Mouse (Mus musculus) kidney, adult 11 months (tissue): ENCODE results near the gene Midn.
A peak's percentile ranks its signal among the peaks of the same experiment; 100 is the strongest.

Experiments
- DNase-seq: peaks from one replicate; pipeline ENCODE4 v3.0.0; 2022

The Midn gene

DNA sequence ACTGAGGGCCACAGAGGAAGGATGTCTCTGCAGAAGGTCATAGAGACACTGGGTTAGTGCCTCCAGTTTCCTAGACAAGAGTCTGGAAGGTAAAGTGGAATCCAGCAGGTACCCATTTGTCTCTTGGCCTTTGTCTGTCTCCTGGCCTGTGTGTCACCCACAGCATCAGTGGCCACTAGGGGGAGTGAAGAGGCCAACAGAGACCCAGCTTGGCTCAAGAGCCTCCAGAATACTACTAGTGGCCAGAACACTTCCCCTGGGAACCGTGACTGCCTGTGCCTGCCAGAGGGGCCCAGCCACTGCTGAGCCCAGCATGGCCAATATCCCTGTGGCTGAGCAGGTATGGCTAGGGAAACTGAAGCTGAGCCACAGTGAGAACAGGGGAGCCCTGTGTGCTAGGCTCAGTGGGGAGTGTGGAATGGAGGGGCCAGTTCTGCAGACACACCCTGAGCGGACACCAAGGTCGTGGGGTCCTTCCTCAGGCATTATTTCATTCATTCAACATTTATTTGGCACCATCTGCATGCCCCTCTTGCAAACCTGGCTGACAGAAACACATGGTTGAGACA, 51.5 kb downstream of the Midn start:
- peak; percentile 79 for DNase-seq

DNA sequence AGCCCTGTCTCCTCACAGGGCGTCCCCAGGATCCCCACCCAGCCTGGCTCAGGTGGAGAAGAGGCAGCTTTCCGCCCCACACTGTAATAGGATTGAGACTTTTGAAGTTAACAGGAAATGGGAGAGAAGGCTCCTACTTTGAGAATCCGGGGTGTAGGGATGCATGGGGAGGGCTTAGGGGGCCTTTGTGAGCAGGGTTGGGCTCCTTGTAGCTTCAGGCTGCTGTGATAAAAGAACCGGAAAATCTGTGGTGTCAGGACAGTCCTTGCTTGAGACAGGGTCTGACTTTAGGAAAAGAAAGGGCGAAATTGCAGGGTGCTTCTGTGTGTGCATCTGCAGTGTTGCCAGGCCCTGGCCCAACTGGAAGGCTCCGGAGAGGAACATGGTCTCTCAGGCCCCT, 52.4 kb downstream of the Midn start:
- no peak for DNase-seq

- no peak for DNase-seq
These were observed 56.0 kb downstream of the Midn start for GRCm38 (mm10) chr10:80204055-80204454.

DNA sequence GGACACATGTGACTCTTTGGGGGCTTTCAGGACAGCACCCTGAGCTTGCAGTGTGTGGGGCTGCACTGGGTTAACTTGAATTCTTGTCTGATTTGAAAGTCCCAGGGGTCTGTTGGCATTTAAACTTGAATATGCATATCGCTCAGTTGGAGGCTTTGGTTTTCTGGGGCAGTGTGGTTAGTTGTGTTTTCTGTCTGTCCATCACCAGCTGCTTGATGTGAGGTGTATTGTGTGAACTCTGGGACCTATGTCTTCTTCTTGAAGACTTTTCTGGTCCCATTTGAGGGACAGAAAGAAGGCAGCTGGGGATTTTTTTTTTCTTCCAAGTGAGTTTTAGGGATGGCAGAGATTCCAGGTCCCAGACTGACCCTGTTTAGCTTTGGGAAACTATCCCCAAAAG, 59.1 kb downstream of the Midn start:
- DNase-seq, result no peak

DNA sequence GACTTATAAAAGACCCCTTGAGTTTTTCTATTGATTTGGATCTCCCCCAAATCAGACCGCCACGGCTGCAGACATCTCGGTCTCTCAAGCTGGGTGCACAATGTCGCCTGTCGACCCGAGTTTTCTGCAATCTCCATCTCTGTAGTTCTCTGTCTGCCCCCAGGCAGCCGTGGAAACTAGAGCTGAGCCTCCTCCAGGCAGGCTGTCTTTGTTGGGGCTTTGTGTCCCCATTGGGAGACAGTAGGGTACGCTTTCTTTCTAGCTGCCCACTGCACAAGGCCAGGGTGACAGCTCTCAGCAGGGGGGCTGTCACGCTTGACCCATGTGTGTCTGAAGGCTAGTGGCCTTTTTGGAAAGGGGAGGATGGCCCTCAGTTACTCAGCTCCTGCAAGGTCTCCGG, 59.6 kb downstream of the Midn start:
- DNase-seq, result no peak
